Mouse (Mus musculus) cortical plate, adult 2 months (tissue): ENCODE data around the gene Prkd1.

ENCODE experiments used
- CTCF ChIP-seq: fragments of 200-500 bp; IDR thresholded peaks from 2 replicates; pipeline ENCODE4 v1.5.1; 2011; ENCODE audit warnings: mild to moderate bottlenecking, control low read depth, low read length; ENCODE audit not compliant: insufficient read depth; ENCODE audit errors: extremely low read depth
- POLR2A ChIP-seq: fragments of 200-500 bp; IDR thresholded peaks from 2 replicates; pipeline ENCODE4 v1.6.1; 2011; ENCODE audit warnings: mild to moderate bottlenecking, low read length, control low read depth; ENCODE audit not compliant: insufficient read depth; ENCODE audit errors: extremely low read depth

DNA sequence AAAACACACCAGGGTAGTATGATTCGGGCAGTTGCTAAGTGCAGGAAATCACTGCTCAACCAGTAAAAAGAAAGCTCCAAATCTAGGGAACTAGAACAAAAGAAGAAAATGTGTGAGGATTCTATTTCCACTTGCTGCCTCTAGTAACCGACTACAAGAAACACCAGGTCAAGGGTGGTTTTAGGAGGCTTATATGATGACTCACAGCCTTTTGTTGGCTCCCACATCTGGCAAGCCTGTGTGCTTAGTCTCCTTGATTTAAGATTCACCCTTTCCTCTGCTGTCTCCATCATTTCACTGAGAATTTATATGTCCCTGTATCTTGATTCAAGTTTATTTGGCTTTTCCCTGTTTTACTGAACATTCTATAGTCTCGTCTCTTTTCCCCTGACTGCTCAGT lies 339.6 kb downstream of the Prkd1 start:
- no peak for TF ChIP-seq POLR2A
- no peak for TF ChIP-seq CTCF
